Mouse (Mus musculus) CD4-positive, CD25-positive, alpha-beta regulatory T cell, adult 4 months (primary cell): Measurements from ENCODE around the gene Celf2. TPM values are rescaled to one million over a fixed set of nuclear protein-coding genes. Genes with fewer than 3 reads are reported as not detected.

Experiments used
- ATAC-seq: one replicate; pipeline ENCODE4 v1.8.0; 2017
- polyA plus RNA-seq, 2 experiments: library from polyadenylated mRNA; unstranded; fragments of 100-300 nt; shearing (Covaris generic); gene quantifications; one replicate each; pipeline ENCODE4 v1.2.1; 2017

Gene Celf2
- polyA plus RNA-seq, 2 experiments from 2014 or later: 207 to 227 TPM

GRCm38 (mm10) chr2:6726071-6726470 is 783.3 kb downstream of the Celf2 start:
- no peak for ATAC-seq

GRCm38 (mm10) chr2:6723602-6724001 is 785.8 kb downstream of the Celf2 start:
- ATAC-seq: peak; percentile 69

- ATAC-seq: peak; percentile 15
Observed at GRCm38 (mm10) chr2:6721460-6722401, 787.6 kb downstream of the Celf2 start.

- ATAC-seq: peak; percentile 65
Observed at GRCm38 (mm10) chr2:6720753-6721459, 788.5 kb downstream of the Celf2 start.

GRCm38 (mm10) chr2:6718864-6719263 is 790.5 kb downstream of the Celf2 start:
- no peak for ATAC-seq

- ATAC-seq: no peak
Observed at GRCm38 (mm10) chr2:6717953-6718352, 791.4 kb downstream of the Celf2 start.

GRCm38 (mm10) chr2:6715562-6715961 is 793.8 kb downstream of the Celf2 start:
- no peak for ATAC-seq

GRCm38 (mm10) chr2:6713529-6713928 is 795.8 kb downstream of the Celf2 start:
- ATAC-seq: no peak

- ATAC-seq: peak; percentile 72
Observed at GRCm38 (mm10) chr2:6710687-6711430, 798.5 kb downstream of the Celf2 start.

- no peak for ATAC-seq
Observed at GRCm38 (mm10) chr2:6707959-6708519, 801.3 kb downstream of the Celf2 start.

GRCm38 (mm10) chr2:6707276-6707675 is 802.1 kb downstream of the Celf2 start:
- ATAC-seq: peak; percentile 74

- ATAC-seq: peak; percentile 1
Observed at GRCm38 (mm10) chr2:6705929-6706739, 803.2 kb downstream of the Celf2 start.

GRCm38 (mm10) chr2:6705475-6705874 is 803.9 kb downstream of the Celf2 start:
- peak; percentile 38 for ATAC-seq

GRCm38 (mm10) chr2:6704804-6705203 is 804.6 kb downstream of the Celf2 start:
- ATAC-seq: no peak

- ATAC-seq: no peak
Observed at GRCm38 (mm10) chr2:6704342-6704741, 805.0 kb downstream of the Celf2 start.

GRCm38 (mm10) chr2:6696326-6696725 is 813.0 kb downstream of the Celf2 start:
- ATAC-seq: peak; percentile 20

- ATAC-seq: peak; percentile 73
Observed at GRCm38 (mm10) chr2:6695353-6695951, 813.9 kb downstream of the Celf2 start.

- peak; percentile 10 for ATAC-seq
Observed at GRCm38 (mm10) chr2:6689689-6690088, 819.7 kb downstream of the Celf2 start.

- no peak for ATAC-seq
Observed at GRCm38 (mm10) chr2:6678231-6678630, 831.1 kb downstream of the Celf2 start.

GRCm38 (mm10) chr2:6677457-6677856 is 831.9 kb downstream of the Celf2 start:
- no peak for ATAC-seq

GRCm38 (mm10) chr2:6674401-6674800 is 835.0 kb downstream of the Celf2 start:
- peak; percentile 39 for ATAC-seq
